Mouse (Mus musculus) erythroblast, embryonic 14.5 days (primary cell): ENCODE results near the gene Slc1a7. TPM values are rescaled to one million over a fixed set of nuclear protein-coding genes. Genes with fewer than 3 reads are reported as not detected.

ENCODE experiments used
- H3K27me3 ChIP-seq: 2 replicates; pipeline ENCODE4 v1.6.1; 2012; ENCODE audit warnings: inconsistent platforms; ENCODE audit not compliant: control insufficient read depth
- H3K36me3 ChIP-seq: 2 replicates; pipeline ENCODE4 v1.6.1; 2012; ENCODE audit warnings: mild to moderate bottlenecking, inconsistent platforms; ENCODE audit not compliant: control insufficient read depth
- H3K4me1 ChIP-seq: 2 replicates; pipeline ENCODE4 v1.6.1; 2012; ENCODE audit warnings: inconsistent platforms; ENCODE audit not compliant: control insufficient read depth
- H3K4me3 ChIP-seq: replicated peaks from 2 replicates; pipeline ENCODE3; 2012; ENCODE audit warnings: moderate library complexity, mild to moderate bottlenecking, inconsistent platforms
- H3K9me3 ChIP-seq: 2 replicates; pipeline ENCODE4 v1.6.1; 2012; ENCODE audit warnings: low read length, inconsistent platforms, mixed read lengths; ENCODE audit not compliant: control insufficient read depth
- GATA1 ChIP-seq: IDR thresholded peaks from 2 replicates; pipeline ENCODE4 v1.6.1; 2012; ENCODE audit warnings: low read length, inconsistent platforms, mixed read lengths
- TAL1 ChIP-seq: IDR thresholded peaks from 3 replicates; pipeline ENCODE4 v1.6.1; 2012; ENCODE audit warnings: low read length, inconsistent platforms, mixed read lengths
- polyA plus RNA-seq: library from polyadenylated mRNA; stranded (reverse); fragments of >175 nt; gene quantifications from 2 replicates; pipeline ENCODE4 v1.2.3, GENCODE M21; 2012

The Slc1a7 gene
- polyA plus RNA-seq, 1 experiment: not detected

GRCm38 (mm10) chr4:107933239-107933638, 34.9 kb upstream of the Slc1a7 start:
- Histone ChIP-seq H3K9me3 (no peaks in the 10 kb centered on the region), H3K27me3 (no peaks in the 10 kb centered on the region), H3K4me3 (no peak overlapping the region), H3K4me1 (peaks cover 14% of the 10 kb centered on the region), H3K36me3 (no peaks in the 10 kb centered on the region)
- TF ChIP-seq GATA1 (no peak), TAL1 (no peak)

- no peaks in the 10 kb centered on the region for H3K9me3 ChIP-seq
- H3K27me3 ChIP-seq: no peaks in the 10 kb centered on the region
- H3K4me1 ChIP-seq: peaks cover 8% of the 10 kb centered on the region
- TF ChIP-seq GATA1: no peak
- no peak for TF ChIP-seq TAL1
- H3K36me3 ChIP-seq: no peaks in the 10 kb centered on the region
- H3K4me3 ChIP-seq: no peak overlapping the region
Observed at GRCm38 (mm10) chr4:107935254-107935653, 32.9 kb upstream of the Slc1a7 start.

- no peaks in the 10 kb centered on the region for H3K9me3 ChIP-seq
- H3K4me3 ChIP-seq: no peak overlapping the region
- peaks cover 8% of the 10 kb centered on the region for H3K4me1 ChIP-seq
- no peaks in the 10 kb centered on the region for H3K36me3 ChIP-seq
- no peak for TF ChIP-seq GATA1
- TF ChIP-seq TAL1: no peak
- H3K27me3 ChIP-seq: no peaks in the 10 kb centered on the region; the same call in 1 of the 2 replicates
Observed at GRCm38 (mm10) chr4:107937338-107937737, 30.8 kb upstream of the Slc1a7 start.

- TF ChIP-seq GATA1 (no peak), TAL1 (no peak)
- no peaks in the 10 kb centered on the region for H3K36me3 ChIP-seq
Observed at GRCm38 (mm10) chr4:107938124-107938523, 30.0 kb upstream of the Slc1a7 start.

GRCm38 (mm10) chr4:107942741-107943140, 25.4 kb upstream of the Slc1a7 start:
- Histone ChIP-seq H3K27me3 (no peaks in the 10 kb centered on the region; the same call in 1 of the 2 replicates), H3K36me3 (no peaks in the 10 kb centered on the region), H3K4me1 (no peaks in the 10 kb centered on the region), H3K9me3 (no peaks in the 10 kb centered on the region), H3K4me3 (no peak overlapping the region)
- TF ChIP-seq TAL1: no peak

More at GRCm38 (mm10) chr4:107938124-107938523, 30.0 kb upstream of the Slc1a7 start:
- H3K4me3 ChIP-seq: no peak overlapping the region
- H3K9me3 ChIP-seq: no peaks in the 10 kb centered on the region
- H3K4me1 ChIP-seq: peaks cover 5% of the 10 kb centered on the region
- no peaks in the 10 kb centered on the region; the same call in 1 of the 2 replicates for H3K27me3 ChIP-seq

- no peak for TF ChIP-seq TAL1
- no peak for TF ChIP-seq GATA1
- Histone ChIP-seq H3K27me3 (no peaks in the 10 kb centered on the region; the same call in 1 of the 2 replicates), H3K9me3 (no peaks in the 10 kb centered on the region), H3K4me1 (no peaks in the 10 kb centered on the region), H3K36me3 (no peaks in the 10 kb centered on the region), H3K4me3 (no peak overlapping the region)
Observed at GRCm38 (mm10) chr4:107944141-107944540, 24.0 kb upstream of the Slc1a7 start.

- 0 out of 2 replicates have a peak, but pooled peaks cover 2% of the 10 kb centered on the region for H3K9me3 ChIP-seq
- no peak for TF ChIP-seq TAL1
- no peak for TF ChIP-seq GATA1
- H3K4me1 ChIP-seq: no peaks in the 10 kb centered on the region
- H3K27me3 ChIP-seq: peaks cover 2% of the 10 kb centered on the region; the same call in 1 of the 2 replicates
- H3K4me3 ChIP-seq: no peak overlapping the region
- no peaks in the 10 kb centered on the region for H3K36me3 ChIP-seq
Observed at GRCm38 (mm10) chr4:107949918-107950317, 18.2 kb upstream of the Slc1a7 start.

GRCm38 (mm10) chr4:107952845-107953244, 15.3 kb upstream of the Slc1a7 start:
- no peak for TF ChIP-seq TAL1
- no peak for TF ChIP-seq GATA1
- no peaks in the 10 kb centered on the region for H3K4me1 ChIP-seq
- H3K36me3 ChIP-seq: no peaks in the 10 kb centered on the region
- H3K9me3 ChIP-seq: 0 out of 2 replicates have a peak, but pooled peaks cover 2% of the 10 kb centered on the region
- H3K4me3 ChIP-seq: no peak overlapping the region
- peaks cover 2% of the 10 kb centered on the region; the same call in 1 of the 2 replicates for H3K27me3 ChIP-seq

GRCm38 (mm10) chr4:107955691-107956090, 12.4 kb upstream of the Slc1a7 start:
- no peaks in the 10 kb centered on the region for H3K36me3 ChIP-seq
- no peaks in the 10 kb centered on the region for H3K4me1 ChIP-seq
- H3K9me3 ChIP-seq: 0 out of 2 replicates have a peak, but pooled peaks cover 2% of the 10 kb centered on the region
- no peak overlapping the region for H3K4me3 ChIP-seq
- H3K27me3 ChIP-seq: peaks cover 6% of the 10 kb centered on the region; the same call in 1 of the 2 replicates
- TF ChIP-seq TAL1: no peak
- TF ChIP-seq GATA1: no peak

GRCm38 (mm10) chr4:107958487-107958886, 9.6 kb upstream of the Slc1a7 start:
- Histone ChIP-seq H3K4me1 (no peaks in the 10 kb centered on the region), H3K9me3 (no peaks in the 10 kb centered on the region), H3K27me3 (peaks cover 6% of the 10 kb centered on the region; the same call in 1 of the 2 replicates), H3K4me3 (no peak overlapping the region), H3K36me3 (no peaks in the 10 kb centered on the region)
- TF ChIP-seq GATA1: no peak
- TF ChIP-seq TAL1: no peak
